Mouse (Mus musculus) layer of hippocampus, postnatal 25 days (tissue): ENCODE results near the gene Hexdc. TPM values are rescaled to one million over a fixed set of nuclear protein-coding genes. Genes with fewer than 3 reads are reported as not detected.

Experiments
- total RNA-seq, 2 experiments: library from RNA; stranded (reverse); gene quantifications; 2 replicates each; pipeline ENCODE4 v1.2.3; 2021

Gene Hexdc
- total RNA-seq, 2 experiments from 2014 or later: 22.1 to 26.5 TPM

Other genes with a start within 250 kb of the Hexdc start
- gene Csnk1d, start 213.1 kb upstream of the Hexdc start, total RNA-seq: 100 to 1,000 TPM; 127 to 128 TPM
- gene Cd7, start 165.0 kb upstream of the Hexdc start, total RNA-seq: not detected
- not detected for gene Sectm1b, start 140.9 kb upstream of the Hexdc start, total RNA-seq
- gene Sectm1a, start 123.2 kb upstream of the Hexdc start, total RNA-seq: not detected
- gene Tex19.2, start 85.8 kb upstream of the Hexdc start, total RNA-seq: not detected
- not detected for gene Tex19.1, start 58.3 kb upstream of the Hexdc start, total RNA-seq
- under 1 TPM; 0.25 to 0.35 TPM for gene Uts2r, start 44.2 kb upstream of the Hexdc start, total RNA-seq
- gene Ogfod3, start 278 bp downstream of the Hexdc start, total RNA-seq: 1 to 10 TPM; 7.1 to 7.3 TPM
- gene Cybc1, start 24.9 kb downstream of the Hexdc start, total RNA-seq: 10 to 100 TPM; 23.3 to 24.0 TPM
- gene Narf, start 32.8 kb downstream of the Hexdc start, total RNA-seq: 10 to 100 TPM; 52.9 to 55.6 TPM
- gene Foxk2, start 55.6 kb downstream of the Hexdc start, total RNA-seq: 10 to 100 TPM; 79.4 to 82.9 TPM
- gene Wdr45b, start 150.0 kb downstream of the Hexdc start, total RNA-seq: 10 to 100 TPM; 63.7 to 65.6 TPM
- 10 to 100 TPM; 62.5 to 66.8 TPM for gene Rab40b, start 183.8 kb downstream of the Hexdc start, total RNA-seq
- 10 to 100 TPM; 50.9 to 51.0 TPM for gene Fn3krp, start 217.0 kb downstream of the Hexdc start, total RNA-seq
- 10 to 100 TPM; 40.2 to 41.3 TPM for gene Fn3k, start 230.5 kb downstream of the Hexdc start, total RNA-seq
- gene Tbcd, start 247.5 kb downstream of the Hexdc start, total RNA-seq: 10 to 100 TPM; 41.7 to 46.2 TPM